Mouse (Mus musculus): ENCODE measurements around the gene Gkap1. TPM values are rescaled to one million over a fixed set of nuclear protein-coding genes. Genes with fewer than 3 reads are reported as not detected.

Gene Gkap1
- polyA plus RNA-seq, 1 experiment, result 21.2 TPM

DNA sequence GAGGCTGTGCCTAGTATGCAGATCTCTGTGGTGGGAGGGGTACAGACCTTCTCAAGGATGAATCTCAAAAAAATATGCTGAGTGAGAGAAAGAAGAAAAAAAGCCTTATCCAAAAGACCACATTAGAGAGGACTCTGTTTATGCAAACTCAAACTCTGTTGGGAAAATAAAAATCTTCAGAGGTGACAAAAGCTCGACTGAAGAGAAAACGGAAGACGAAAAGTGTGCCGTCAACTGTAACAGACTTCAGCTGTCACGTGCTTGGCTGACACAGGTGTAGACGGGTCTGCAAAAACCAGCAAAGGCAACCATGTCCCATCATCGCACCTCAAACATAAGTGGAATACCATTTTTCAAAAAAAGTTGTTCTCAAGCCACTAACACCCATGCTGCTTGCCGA lies 61.7 kb downstream of the Gkap1 start:
- TF ChIP-seq POLR2A (IDR thresholded peaks at IDR 0.05; ENCODE audit: extremely low read depth, insufficient read depth, low read length) (no peak), CTCF (IDR thresholded peaks at IDR 0.05; ENCODE audit: extremely low read depth, insufficient read depth, low read length) (no peak)

DNA sequence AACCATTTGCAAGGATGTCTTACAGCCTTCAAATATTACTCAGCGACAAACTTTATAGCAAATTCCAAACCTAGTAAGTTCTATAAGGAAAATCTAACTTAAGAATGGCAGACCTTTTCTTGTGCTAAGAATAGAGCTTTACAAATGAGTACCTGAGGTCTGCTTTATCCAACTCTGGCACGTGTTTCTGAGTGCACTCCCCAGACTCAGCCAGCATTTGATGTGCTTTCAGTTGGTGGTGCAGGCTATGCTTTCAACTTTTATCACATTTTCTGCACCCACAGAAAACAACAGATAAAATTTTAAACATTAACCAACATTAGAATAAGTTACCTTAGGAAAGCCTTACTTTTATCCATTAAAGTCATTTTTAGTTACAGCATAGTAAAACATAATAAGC lies 63.0 kb downstream of the Gkap1 start:
- TF ChIP-seq CTCF (IDR thresholded peaks at IDR 0.05; ENCODE audit: extremely low read depth, insufficient read depth, low read length) (no peak), POLR2A (IDR thresholded peaks at IDR 0.05; ENCODE audit: extremely low read depth, insufficient read depth, low read length) (no peak)
- no peak overlapping the region for H3K27ac ChIP-seq (ENCODE audit: insufficient read depth, low read length)
- H3K4me3 ChIP-seq (ENCODE audit: insufficient read depth, low read length), result no peak overlapping the region
- peaks cover 11% of the 10 kb centered on the region; the same call in 1 of the 2 replicates for H3K4me1 ChIP-seq (ENCODE audit: control insufficient read depth, insufficient read depth, low read length)

More for the DNA sequence above, 61.7 kb downstream of the Gkap1 start:
- H3K4me3 ChIP-seq (ENCODE audit: insufficient read depth, low read length), result peak overlapping the region; percentile 55; the same call in 1 of the 2 replicates
- H3K27ac ChIP-seq (ENCODE audit: insufficient read depth, low read length), result no peak overlapping the region
- H3K4me1 ChIP-seq (ENCODE audit: control insufficient read depth, insufficient read depth, low read length), result peaks cover 11% of the 10 kb centered on the region; the same call in 1 of the 2 replicates

DNA sequence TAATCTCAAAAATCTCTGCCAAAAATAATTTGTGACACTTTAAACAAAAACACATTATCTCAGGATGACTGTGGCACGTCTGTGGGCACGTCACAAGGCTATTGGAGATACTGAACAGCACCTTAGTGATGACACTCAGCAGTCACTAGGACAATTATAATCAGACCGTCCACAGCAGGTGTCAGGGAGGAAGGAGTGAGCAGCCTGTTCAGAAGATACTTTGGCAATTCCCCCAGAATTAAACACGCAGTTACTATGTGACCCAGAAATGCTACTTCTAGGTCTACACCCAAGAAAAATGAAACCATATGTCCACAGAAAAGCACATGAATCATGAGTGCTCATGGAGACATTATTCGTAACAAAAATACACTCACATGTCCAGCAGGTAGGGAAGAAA lies 65.1 kb downstream of the Gkap1 start:
- H3K4me3 ChIP-seq (ENCODE audit: insufficient read depth, low read length), result no peak overlapping the region
- TF ChIP-seq POLR2A (IDR thresholded peaks at IDR 0.05; ENCODE audit: extremely low read depth, insufficient read depth, low read length) (no peak), CTCF (IDR thresholded peaks at IDR 0.05; ENCODE audit: extremely low read depth, insufficient read depth, low read length) (no peak)
- peaks cover 13% of the 10 kb centered on the region; the same call in 1 of the 2 replicates for H3K4me1 ChIP-seq (ENCODE audit: control insufficient read depth, insufficient read depth, low read length)
- no peak overlapping the region for H3K27ac ChIP-seq (ENCODE audit: insufficient read depth, low read length)

DNA sequence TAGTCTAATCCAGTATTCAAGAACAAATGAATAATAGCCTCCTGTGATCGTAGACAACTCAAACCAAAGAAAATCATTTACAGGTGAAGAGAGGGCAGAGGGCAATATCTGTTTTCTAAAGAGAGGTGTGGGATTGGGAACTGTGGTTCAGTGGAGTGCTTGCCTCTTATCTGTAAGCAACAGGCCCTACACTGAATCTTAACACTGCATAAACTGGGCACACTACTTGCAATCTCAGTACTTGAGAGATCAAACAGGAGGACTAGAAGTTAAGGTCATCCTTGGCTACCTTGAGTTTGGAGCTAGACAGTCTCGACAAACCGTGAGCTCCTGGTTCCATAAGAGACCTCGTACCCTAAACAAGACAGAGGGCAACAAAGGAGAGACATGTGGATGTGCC lies 69.4 kb downstream of the Gkap1 start:
- no peak for TF ChIP-seq POLR2A (IDR thresholded peaks at IDR 0.05; ENCODE audit: extremely low read depth, insufficient read depth, low read length)
- no peak for TF ChIP-seq CTCF (IDR thresholded peaks at IDR 0.05; ENCODE audit: extremely low read depth, insufficient read depth, low read length)
- no peak overlapping the region for H3K27ac ChIP-seq (ENCODE audit: insufficient read depth, low read length)
- H3K4me3 ChIP-seq (ENCODE audit: insufficient read depth, low read length), result no peak overlapping the region

DNA sequence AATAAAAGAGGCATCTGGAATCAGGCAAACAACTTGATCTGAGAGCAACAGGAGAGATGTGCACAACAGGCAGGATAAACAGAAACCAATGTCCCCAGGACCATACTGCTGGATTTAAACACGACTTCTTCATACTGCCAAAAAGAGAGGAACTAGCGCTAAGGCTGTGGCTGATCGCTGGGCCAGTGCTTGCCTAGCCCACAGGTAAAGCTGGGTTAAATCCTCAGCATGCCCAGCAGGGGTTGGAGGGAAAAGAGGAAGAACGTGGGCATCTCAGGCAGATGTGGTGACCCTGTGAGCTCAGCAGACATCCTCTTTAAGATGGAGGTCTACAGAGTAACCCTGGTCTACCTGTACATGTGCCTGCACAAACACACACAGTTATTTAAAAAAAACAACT lies 70.5 kb downstream of the Gkap1 start:
- Histone ChIP-seq H3K4me3 (ENCODE audit: insufficient read depth, low read length) (no peak overlapping the region), H3K4me1 (ENCODE audit: control insufficient read depth, insufficient read depth, low read length) (peaks cover 7% of the 10 kb centered on the region), H3K27ac (ENCODE audit: insufficient read depth, low read length) (no peak overlapping the region)
- TF ChIP-seq CTCF (IDR thresholded peaks at IDR 0.05; ENCODE audit: extremely low read depth, insufficient read depth, low read length) (no peak), POLR2A (IDR thresholded peaks at IDR 0.05; ENCODE audit: extremely low read depth, insufficient read depth, low read length) (no peak)

More for the DNA sequence above, 69.4 kb downstream of the Gkap1 start:
- H3K4me1 ChIP-seq (ENCODE audit: control insufficient read depth, insufficient read depth, low read length), result peaks cover 10% of the 10 kb centered on the region

DNA sequence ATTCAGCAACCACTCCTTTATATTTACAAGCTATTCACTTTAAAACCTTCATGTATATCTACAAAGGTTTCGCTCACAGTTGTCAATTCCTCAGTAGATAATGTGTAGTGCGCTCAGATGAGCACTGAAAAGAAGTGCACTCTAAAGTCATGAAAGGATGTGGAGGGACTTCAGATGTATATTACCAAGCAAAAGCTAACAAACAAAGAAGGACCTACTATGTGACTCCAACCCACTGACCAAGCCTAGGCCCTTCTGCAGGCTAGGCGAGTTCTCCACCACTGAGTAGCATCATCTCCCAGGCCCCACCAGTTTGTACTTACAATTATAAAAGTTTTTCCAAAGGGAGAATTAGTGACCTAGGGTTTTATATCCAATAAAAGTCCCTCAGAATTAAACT lies 71.3 kb downstream of the Gkap1 start:
- no peak for TF ChIP-seq POLR2A (IDR thresholded peaks at IDR 0.05; ENCODE audit: extremely low read depth, insufficient read depth, low read length)
- TF ChIP-seq CTCF (IDR thresholded peaks at IDR 0.05; ENCODE audit: extremely low read depth, insufficient read depth, low read length), result no peak
- Histone ChIP-seq H3K4me1 (ENCODE audit: control insufficient read depth, insufficient read depth, low read length) (peaks cover 7% of the 10 kb centered on the region), H3K27ac (ENCODE audit: insufficient read depth, low read length) (no peak overlapping the region), H3K4me3 (ENCODE audit: insufficient read depth, low read length) (no peak overlapping the region)

DNA sequence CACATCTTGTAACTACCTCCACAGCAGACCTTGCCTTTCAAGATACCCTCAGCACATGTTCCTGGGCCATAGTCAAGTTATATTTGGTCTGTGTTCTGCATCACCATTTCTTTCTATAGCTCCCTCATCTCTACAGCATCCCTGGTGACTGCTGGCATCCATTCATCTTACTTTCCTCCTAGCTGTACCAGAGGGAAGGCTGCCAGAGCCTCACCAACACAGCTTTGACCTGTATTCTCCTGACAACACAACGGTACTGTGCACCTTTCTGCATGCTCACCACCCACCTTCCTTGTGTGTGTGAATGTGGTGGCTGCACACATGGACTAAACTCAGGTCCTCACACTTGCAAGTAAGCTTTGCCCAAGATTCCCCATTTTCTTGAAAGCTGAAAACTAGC lies 72.6 kb downstream of the Gkap1 start:
- Histone ChIP-seq H3K4me3 (ENCODE audit: insufficient read depth, low read length) (no peak overlapping the region), H3K4me1 (ENCODE audit: control insufficient read depth, insufficient read depth, low read length) (peaks cover 7% of the 10 kb centered on the region), H3K27ac (ENCODE audit: insufficient read depth, low read length) (no peak overlapping the region)
- TF ChIP-seq POLR2A (IDR thresholded peaks at IDR 0.05; ENCODE audit: extremely low read depth, insufficient read depth, low read length) (no peak), CTCF (IDR thresholded peaks at IDR 0.05; ENCODE audit: extremely low read depth, insufficient read depth, low read length) (no peak)

DNA sequence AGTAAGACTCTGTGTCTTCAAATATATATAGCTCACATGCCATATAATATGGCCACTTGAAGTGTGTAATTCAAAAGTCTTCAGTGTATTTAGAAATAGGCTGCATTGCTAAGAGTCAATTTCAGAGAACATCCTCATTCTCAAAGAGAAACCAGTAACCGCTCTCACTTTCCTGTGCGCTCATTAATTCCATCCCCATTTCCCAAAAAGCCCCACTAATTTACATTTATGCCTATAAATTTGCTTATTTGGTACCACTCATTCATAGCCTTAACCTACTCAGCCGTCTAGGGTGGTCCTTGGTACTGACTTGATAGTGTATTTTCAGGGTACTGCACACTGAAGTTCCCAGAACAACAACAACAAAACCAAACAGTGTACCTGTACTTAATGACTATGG lies 73.6 kb downstream of the Gkap1 start:
- TF ChIP-seq CTCF (IDR thresholded peaks at IDR 0.05; ENCODE audit: extremely low read depth, insufficient read depth, low read length) (no peak), POLR2A (IDR thresholded peaks at IDR 0.05; ENCODE audit: extremely low read depth, insufficient read depth, low read length) (no peak)
- no peak overlapping the region for H3K4me3 ChIP-seq (ENCODE audit: insufficient read depth, low read length)

DNA sequence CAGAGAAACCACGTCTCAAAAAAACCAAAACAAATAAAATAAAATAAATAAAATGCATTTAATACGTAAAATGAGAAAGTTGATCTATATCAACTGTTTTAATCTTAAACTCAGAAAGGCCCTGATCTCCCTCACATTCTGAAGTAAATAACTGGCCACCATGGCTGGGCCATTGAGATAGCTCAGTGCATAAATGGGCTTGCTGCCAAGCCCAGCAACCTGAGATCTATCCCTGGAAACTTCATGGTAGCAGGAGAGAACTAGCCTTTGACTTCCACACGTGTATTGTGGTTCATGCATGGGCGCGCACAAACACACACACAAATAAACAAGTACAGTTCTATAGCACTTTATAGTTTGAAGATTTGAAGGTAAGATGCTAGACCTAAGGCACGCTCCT lies 74.2 kb downstream of the Gkap1 start:
- no peak for TF ChIP-seq POLR2A (IDR thresholded peaks at IDR 0.05; ENCODE audit: extremely low read depth, insufficient read depth, low read length)
- no peak for TF ChIP-seq CTCF (IDR thresholded peaks at IDR 0.05; ENCODE audit: extremely low read depth, insufficient read depth, low read length)
- Histone ChIP-seq H3K4me3 (ENCODE audit: insufficient read depth, low read length) (no peak overlapping the region), H3K4me1 (ENCODE audit: control insufficient read depth, insufficient read depth, low read length) (peaks cover 5% of the 10 kb centered on the region), H3K27ac (ENCODE audit: insufficient read depth, low read length) (no peak overlapping the region)

More for the DNA sequence above, 73.6 kb downstream of the Gkap1 start:
- no peak overlapping the region for H3K27ac ChIP-seq (ENCODE audit: insufficient read depth, low read length)
- peaks cover 7% of the 10 kb centered on the region for H3K4me1 ChIP-seq (ENCODE audit: control insufficient read depth, insufficient read depth, low read length)

DNA sequence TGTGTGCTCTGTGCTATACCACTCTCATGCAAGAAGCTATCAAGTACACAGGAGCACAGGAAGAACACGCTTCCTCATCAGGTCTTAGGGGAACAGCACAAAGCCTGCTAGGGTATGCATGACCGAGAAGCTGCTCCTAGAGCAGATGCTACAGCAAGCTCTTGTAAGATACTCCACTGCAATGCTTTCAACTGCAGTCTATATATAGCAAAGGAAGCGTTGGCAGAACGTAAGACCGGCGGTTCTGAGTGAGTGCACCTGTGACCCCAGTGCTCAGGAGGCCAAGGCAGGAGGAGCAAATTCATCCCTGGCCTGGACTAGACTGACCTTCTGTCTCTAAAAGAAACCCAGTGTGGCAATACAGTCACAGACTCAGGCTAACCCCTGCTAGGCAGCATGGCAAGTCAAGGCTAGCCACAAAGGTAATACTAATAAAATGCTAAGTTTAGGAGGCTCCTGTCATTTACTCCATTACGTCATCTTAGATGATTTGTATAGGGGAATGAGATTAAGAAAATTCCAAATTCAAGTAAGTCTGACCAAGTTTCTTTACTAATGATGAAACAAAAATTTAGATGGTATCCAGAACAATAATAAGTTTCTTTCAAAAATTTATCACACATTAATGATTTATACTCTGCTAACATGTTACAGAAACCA lies 77.4 kb downstream of the Gkap1 start:
- H3K4me1 ChIP-seq (ENCODE audit: control insufficient read depth, insufficient read depth, low read length), result peaks cover 2% of the 10 kb centered on the region
- no peak overlapping the region for H3K27ac ChIP-seq (ENCODE audit: insufficient read depth, low read length)
- no peak for TF ChIP-seq CTCF (IDR thresholded peaks at IDR 0.05; ENCODE audit: extremely low read depth, insufficient read depth, low read length)
- TF ChIP-seq POLR2A (IDR thresholded peaks at IDR 0.05; ENCODE audit: extremely low read depth, insufficient read depth, low read length), result no peak
- H3K4me3 ChIP-seq (ENCODE audit: insufficient read depth, low read length), result no peak overlapping the region

Data from cortical plate, adult 2 months (tissue).